Mouse (Mus musculus) erythroblast, embryonic 14.5 days (primary cell): ENCODE measurements around the gene Trap1.

Experiments used
- GATA1 ChIP-seq: IDR thresholded peaks from 2 replicates; pipeline ENCODE4 v1.6.1; 2012; ENCODE audit warnings: low read length, inconsistent platforms, mixed read lengths
- TAL1 ChIP-seq: IDR thresholded peaks from 3 replicates; pipeline ENCODE4 v1.6.1; 2012; ENCODE audit warnings: low read length, inconsistent platforms, mixed read lengths

GRCm38 (mm10) chr16:4052601-4053000 lies 25.0 kb downstream of the Trap1 start:
- TF ChIP-seq GATA1 (no peak), TAL1 (no peak)
